In the genomic region with DNA sequence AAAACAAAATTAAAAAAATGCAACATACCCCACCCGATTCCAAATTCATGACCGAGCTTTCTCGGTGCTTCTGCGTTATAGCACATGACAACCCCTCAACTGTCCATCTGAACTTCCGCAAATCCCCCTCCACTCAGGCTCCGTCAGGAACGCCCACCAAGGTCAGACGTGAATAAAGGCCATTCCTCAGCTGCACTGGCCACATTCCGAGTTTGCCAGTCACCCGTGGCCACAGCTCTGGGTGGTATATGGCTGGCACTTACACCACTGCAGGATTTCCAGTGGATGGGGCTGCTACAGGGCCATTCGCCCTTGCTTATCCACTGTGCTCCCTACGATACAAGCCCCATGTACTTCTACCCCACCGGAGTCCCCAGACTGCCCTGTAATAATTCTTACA, we compare ENCODE assay signal across 15 mouse cellular contexts.
"Had no signal": no experiment of that assay in that cellular context is flagged by ENCODE, and none has a peak within 500 bp of the region (broad histone marks: within the 10 kb centered on the region; RNA-seq: fewer than 3 reads in every experiment).

No protein-coding gene starts in this region.

- H3K9me3 ChIP-seq: limb, embryonic 10.5 days; liver, embryonic 15.5 days; midbrain, embryonic 15.5 days; neural tube, embryonic 13.5 days had no signal

- H3K36me3 ChIP-seq: liver, embryonic 15.5 days; midbrain, embryonic 15.5 days had no signal

- DNase-seq: lung, adult 2 months; lung, postnatal 4 days; retina, postnatal 1 day; right cerebral cortex, postnatal 4 days; spleen, adult 18-20 months; thymus, adult 18-20 months; thymus, postnatal 14 days had no signal

- H3K4me2 ChIP-seq: liver, embryonic 11.5 days; liver, embryonic 15.5 days; midbrain, embryonic 15.5 days; neural tube, embryonic 13.5 days had no signal

- H3K4me3 ChIP-seq: left cerebral cortex, adult 2 months; limb, embryonic 10.5 days; liver, embryonic 15.5 days; midbrain, embryonic 10.5 days; midbrain, embryonic 15.5 days; neural tube, embryonic 13.5 days had no signal

- H3K9ac ChIP-seq: liver, embryonic 15.5 days; midbrain, embryonic 15.5 days; neural tube, embryonic 13.5 days had no signal

- ATAC-seq: lung, postnatal 0 days; midbrain, embryonic 15.5 days had no signal

- H3K27ac ChIP-seq: left cerebral cortex, adult 2 months; limb, embryonic 10.5 days; liver, embryonic 15.5 days; midbrain, embryonic 10.5 days; midbrain, embryonic 15.5 days; neural tube, embryonic 13.5 days had no signal

- H3K27me3 ChIP-seq: midbrain, embryonic 15.5 days; neural tube, embryonic 13.5 days had no signal
